Mouse (Mus musculus) stomach, postnatal 0 days (tissue): ENCODE measurements around the gene Neurog1.
A peak's percentile ranks its signal among the peaks of the same experiment; 100 is the strongest.

Experiments
- CTCF ChIP-seq: IDR thresholded peaks from 2 replicates; pipeline ENCODE4 v1.5.1; 2016; ENCODE audit warnings: antibody characterized with exemption, low read depth, mild to moderate bottlenecking, moderate library complexity
- EP300 ChIP-seq: optimal IDR thresholded peaks from 2 replicates; pipeline ENCODE3; 2016; ENCODE audit warnings: antibody characterized with exemption

GRCm38 (mm10) chr13:56259021-56259925, 7.3 kb upstream of the Neurog1 start:
- peak; percentile 42 for TF ChIP-seq CTCF
- no peak for TF ChIP-seq EP300
